Mouse (Mus musculus): ENCODE measurements around the gene Epb41l2.

Epb41l2 gene

DNA sequence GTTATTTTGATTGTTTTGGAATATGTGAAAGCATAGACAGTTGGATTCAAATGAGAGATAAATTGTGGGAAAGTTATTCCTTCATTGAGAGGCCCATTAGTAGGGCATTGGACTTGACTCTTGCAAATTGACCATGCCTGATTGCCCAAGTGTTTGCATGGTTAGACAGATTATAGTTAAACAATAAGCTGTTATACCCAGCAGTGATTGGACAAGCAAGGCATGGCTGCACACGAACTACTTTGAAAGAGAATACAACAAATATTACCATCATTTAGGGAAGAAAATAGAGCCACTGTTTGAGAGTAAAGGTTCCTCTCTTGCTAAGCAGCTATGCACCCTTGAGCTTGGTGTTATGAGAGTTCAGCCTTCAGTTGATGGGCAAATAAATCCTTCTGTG lies 43.3 kb downstream of the Epb41l2 start:
- no peak for DNase-seq

DNA sequence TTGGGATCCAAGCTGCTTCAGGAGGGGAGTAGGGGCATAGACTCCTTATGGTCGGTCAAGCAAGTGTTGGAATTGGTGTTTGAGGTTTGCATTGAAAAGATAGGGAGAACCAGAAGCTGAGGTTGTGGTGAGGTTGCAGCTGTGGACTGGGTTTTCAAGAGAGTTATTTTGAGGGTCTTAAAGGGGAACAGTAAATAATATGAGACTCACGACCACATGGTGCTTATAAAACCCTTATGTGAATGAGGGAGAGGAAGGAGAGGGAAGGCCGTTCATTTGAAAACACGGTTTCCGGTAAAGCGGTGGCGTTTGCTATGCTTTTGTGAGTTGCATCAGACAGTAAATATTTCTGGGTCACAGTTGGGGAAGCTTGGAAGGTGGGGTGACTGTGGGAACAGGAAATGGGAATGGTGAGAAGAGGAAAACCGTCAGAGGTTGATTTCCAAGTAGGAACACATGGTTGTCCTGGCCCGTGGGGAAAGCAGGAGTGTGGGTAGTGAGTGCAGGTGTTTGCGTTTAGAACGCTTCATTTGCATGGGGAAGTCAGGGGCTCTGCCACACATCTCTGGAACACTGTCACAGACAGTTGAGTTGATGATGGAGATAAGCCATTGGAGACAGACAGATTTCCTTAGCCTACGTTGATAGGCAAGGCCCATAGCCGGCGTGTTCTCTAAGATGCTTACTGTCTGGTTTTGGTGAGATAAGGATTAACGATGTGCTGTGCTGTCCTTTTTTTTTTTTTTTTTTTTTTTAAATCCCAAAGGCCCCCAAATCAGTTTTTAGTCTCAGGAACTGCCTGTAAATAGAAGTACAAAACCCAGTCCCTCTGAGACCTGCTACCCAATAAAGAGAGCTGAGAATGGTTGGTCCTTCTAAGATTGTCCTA lies 44.5 kb downstream of the Epb41l2 start:
- DNase-seq = no peak

DNA sequence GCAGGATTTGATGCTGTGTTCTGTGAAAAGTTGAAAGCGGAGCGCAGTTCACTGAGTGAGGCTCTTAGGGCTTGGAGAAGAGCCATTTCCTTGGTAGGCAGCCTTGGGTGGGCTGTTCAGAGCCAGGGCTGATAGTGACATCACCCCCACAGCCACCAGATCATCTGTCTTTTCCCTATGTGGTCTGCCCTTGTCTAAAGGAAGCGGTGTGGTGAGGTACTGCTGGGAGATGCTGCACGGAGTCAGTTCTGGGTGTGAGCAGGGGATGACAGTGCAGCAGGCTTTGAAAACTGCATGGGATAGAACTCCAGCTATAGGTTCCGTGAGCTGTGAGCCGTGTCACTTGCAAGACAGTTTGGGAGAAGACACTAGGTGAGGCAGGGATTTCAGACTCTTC lies 45.1 kb downstream of the Epb41l2 start:
- DNase-seq = no peak

DNA sequence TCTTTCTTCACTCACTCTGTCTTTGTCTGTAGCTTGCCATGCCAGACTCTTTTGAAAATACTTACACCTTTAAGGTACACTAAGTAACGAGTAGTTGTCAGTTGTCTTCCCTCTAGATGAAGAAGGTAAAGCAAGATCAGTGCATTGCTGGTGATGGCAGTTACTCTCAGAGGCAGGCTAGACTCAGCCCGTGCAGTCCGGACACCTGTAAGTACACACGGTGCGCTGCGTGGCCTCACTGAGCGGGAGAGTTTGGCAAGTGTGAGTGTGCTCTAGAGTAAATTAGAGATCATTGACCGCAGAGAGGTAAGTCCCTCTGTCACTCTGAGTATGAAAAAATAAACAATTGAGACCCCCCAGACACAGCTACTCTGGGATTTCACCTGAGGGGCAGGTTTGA lies 46.0 kb downstream of the Epb41l2 start:
- DNase-seq = no peak

DNA sequence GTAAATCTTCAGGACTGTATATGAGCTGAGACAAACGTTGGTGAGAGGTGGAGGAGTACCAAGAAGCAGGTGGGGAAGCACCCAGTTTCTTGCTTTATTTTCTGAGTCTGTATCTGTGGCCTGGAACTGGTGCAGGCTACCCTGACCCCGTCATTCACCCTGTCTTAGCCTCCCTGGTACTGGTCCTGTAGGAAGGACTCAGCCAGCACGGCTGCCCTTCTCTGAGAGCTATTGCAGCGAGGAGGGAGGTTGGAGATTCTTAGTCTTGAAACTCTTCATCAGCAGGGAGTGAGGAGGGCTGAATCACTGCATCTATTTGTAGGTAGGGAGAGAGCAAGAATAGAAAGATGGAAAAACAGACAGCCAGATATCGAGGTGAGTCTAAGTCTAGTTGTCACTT lies 47.1 kb downstream of the Epb41l2 start:
- DNase-seq = no peak

DNA sequence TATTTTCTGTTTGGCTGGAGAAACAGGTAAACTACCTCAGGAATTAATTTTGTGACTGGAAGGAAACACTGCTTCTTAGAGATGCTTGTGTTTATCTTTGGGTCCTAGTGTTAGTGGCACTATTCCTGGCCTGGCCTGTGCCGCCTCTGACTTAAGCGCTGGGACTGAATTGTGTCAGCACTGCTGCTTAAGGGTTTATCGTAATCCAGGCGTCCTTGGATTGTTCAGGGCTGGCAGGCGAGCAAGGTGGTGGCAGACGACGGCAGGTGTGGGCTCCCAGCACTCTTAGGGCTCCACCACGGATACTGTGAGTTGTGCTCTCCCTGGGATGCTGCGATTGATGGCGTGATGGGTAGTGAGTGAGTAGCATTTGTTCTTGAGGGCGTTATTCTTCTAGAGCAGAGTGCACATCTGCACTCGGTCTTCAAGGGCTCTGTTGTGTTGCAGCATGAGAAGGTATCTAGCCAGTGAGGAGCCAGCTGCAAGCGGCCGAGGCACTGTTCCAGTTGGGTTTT lies 48.6 kb downstream of the Epb41l2 start:
- no peak for DNase-seq

DNA sequence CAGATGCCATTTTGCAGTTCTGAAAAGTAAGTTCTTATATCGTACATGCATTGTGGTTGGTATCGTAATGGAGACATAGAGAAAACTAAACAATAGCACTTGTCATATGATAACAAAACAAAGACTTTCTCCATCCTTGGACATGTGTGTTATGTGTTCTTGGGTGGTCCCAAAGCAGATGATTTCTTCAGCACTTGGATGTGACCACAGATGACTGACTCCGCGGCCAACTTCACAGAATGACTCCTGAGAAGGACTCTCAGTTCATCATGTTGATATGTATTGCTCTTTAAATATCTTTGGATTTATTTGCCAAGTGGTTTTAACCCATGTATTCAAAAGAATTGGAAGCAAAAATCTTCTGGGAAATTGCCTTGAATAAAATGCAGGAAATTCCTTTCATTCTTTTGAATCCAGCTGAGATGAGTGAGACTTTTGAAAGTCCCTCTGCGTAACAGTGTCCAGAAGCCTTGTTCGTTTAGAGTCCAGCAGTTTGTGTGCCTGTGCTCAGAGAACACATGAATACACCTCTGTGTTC lies 52.3 kb downstream of the Epb41l2 start:
- DNase-seq = no peak

DNA sequence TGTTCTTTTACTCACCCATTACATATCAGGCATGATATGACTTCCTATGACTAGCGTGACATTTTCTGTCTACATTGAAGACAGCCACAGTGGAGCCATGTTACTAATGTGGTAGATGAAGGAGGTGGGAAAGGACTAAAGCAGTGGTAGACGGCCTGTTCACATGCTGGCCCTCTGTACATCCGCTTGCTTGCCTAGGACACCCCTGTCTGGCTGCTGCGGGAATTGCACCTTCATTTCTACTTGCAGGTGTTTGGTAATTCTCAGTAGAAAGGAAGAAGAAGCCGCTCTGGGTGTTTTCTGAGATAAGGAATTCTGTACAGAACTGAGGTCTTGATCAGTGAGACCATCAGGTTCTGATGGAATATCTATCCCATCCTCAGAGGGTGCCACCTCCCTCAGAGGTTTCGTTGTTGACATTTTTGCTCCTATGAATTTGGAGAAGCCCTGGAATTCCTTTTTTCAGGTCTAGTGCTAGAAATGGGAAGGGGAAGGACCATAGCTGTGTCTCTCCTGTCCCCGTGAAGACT lies 55.7 kb downstream of the Epb41l2 start:
- DNase-seq = no peak

DNA sequence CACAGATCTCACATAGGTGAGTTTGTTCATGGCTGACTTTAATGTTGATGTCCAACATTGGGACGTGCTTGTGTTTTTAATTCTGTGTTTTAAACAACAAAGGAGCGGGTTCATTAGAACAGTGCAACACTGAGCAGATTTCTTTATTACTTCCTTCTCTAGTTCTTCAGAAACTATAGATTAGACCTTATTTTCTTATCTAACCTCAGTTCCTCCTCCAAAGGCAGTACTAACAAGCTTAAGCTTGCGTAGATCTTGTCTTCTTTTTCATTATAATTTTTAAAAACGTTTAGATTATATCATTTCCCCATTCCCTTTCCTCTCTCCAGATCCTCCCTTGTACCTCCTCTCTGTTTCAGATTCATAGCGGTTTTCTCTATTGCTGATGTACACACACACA lies 57.1 kb downstream of the Epb41l2 start:
- DNase-seq = no peak

DNA sequence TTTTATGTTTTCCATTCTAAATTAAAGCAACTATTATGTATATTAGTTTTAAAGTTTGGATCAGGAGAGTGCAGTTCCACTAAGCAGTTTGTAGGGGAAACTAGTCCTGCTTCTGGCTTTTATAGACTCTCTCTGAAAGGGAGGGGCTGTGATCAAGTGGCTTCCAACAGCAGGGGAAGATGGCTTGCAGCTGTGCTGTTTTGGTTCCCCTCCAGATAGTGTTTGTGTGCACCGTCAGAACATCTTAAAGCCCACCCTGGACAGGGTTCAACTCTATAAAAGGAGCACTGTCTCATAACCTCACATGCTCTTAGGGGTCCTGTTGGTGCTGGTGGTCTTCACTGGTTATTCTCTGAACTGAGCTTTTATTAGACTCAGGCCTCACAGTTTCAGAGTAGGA lies 66.5 kb downstream of the Epb41l2 start:
- DNase-seq = no peak

DNA sequence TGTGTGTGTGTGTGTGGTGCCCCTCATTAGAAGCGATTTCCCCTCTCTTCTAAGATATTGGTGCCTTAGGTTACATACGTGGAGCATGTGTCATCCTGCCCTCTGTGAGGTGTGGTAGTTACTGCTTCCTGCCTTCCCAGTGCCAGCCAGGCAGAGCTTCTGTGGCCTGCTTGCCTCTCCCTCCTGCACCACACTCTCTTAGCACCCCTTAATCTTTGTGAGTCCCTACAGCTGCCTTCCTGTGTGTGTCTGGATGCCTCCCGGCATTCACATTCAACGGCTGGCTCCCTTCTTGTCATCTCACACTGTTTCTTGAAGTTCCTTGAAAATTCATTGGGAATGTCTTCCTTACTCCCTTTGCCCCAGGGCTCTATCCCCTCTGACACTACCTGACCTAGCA lies 67.2 kb downstream of the Epb41l2 start:
- no peak for DNase-seq

DNA sequence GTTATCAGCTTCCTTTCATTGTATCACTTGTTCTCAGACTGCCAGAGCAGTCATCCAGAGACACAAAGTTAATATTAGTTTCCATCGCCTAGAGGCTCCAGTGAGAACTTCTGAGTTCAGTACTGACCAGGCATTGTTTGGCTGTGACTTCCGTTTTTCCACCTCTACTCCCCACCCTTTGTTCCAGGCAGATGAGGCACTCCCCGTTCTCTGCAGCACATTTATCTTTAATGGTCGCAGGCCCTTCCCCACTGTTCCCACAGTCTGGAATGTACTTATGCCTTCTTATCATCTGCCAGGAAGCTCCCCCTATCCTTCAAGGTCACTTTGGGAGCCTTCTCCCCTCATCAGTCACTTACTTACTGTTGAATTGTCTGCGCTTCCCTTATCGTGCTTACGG lies 67.9 kb downstream of the Epb41l2 start:
- DNase-seq = no peak

DNA sequence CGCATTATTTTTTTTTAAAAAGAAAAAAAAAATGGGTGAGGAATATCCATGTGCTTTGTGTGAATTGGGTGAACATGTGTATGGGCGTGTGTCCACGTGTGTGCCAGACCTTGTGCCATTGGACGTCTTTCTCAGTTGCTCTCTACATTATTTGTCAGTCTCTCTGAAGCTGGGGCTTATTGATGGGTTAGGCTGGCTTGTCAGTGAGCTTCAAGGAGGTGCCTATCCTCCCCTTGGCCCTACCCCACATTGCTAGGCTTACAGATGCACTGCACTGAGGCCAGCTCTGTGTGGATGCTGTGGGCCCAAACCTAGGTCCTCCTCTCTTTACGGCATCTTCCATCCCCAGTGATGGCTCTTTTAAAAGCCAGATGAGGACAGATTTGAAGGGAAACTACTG lies 69.1 kb downstream of the Epb41l2 start:
- no peak for DNase-seq

DNA sequence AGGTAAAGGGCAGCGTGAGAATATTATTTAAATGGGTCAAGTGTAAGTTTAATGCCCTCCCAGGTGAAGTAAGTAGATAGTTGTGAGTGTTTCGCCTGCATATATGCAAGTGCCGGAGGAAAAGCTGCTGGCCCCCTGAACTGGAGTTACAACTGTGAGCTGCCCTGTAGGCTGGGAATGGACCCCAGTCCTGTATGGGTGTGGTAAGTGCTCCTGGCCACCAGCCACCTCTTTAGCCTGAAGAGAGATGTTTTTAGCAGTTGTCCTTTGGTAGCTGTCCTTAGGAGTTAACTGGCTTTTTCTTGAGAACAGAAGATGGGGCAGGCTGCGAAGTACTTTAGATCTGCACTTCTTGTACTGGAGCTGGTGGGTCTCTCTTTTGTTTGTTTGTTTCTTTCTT lies 69.7 kb downstream of the Epb41l2 start:
- DNase-seq = no peak

DNA sequence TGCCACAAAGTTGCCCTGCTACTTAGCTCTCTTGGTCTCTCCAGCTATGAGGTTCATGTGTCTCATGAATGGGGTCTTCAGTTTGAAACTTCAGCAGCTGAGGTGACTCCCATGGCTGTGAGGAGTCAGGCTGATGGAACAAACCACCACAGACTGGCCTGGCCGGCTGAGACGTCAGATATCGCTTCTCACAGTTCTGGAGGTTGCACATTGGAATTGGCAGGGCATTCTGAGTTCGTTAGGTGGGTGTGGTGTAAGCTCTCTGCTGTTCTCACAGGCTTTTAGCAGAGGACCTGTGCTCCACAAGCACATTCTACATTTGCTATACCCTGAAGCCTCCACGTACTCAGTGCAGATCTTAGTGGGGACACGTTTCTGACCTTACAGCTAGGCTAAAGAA lies 71.3 kb downstream of the Epb41l2 start:
- no peak for DNase-seq

DNA sequence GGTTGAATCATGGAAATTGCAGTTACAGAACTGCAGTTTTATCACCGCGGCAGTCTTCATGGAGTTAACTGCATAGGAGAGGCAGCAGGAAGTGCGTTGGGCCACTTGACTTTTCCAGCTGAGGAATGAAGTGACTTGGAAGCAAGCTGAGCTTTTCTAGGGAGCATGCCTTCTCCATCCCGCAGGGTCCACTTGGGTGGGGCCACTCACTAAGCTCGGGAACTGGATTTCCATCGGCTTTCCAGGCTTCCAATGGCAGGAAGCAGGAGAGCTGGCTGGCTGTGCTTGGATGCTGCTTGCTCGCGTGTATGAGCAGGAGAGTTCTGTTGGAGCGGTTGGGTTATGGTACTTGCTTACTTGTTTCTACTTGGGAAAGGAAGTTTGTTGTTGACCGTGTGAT lies 72.8 kb downstream of the Epb41l2 start:
- no peak for DNase-seq

DNA sequence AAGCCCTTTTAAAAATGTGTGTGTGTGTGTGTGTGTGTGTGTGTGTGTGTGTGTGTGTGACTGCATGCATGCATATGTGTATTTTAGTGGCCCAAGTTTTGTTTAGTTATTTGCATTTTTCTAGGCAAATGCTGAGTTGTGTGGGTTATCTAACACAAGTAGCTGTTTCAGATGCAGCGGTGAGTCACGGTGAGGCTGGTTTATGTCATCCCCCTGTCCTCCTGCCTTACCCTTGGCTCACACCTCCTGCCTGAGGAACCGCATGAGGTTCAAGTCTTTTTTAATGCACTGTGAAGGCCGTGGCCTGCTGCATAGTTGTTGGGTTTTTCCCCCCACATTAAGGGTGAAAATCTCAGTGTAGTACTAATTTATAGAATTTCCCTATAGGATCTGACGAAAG lies 73.3 kb downstream of the Epb41l2 start:
- DNase-seq = no peak

DNA sequence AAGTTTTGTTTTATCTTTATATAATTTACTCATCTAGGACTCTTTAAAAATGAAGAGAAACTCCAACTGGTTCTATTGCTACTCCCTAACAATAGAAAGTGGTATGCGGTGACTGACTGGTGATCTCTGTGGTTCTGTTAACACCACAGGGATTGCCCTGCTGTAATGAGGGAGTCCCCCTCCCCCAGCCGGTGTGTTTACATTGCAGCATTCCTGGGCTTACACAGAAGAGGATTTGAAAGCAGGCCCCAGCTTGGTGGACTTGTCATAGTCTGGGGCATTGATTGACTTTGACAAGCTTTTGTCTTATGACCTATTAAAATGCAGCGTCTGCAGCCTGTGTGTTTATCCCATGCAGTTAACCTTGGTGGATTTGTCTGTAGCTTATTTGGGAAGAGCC lies 73.9 kb downstream of the Epb41l2 start:
- DNase-seq = no peak

DNA sequence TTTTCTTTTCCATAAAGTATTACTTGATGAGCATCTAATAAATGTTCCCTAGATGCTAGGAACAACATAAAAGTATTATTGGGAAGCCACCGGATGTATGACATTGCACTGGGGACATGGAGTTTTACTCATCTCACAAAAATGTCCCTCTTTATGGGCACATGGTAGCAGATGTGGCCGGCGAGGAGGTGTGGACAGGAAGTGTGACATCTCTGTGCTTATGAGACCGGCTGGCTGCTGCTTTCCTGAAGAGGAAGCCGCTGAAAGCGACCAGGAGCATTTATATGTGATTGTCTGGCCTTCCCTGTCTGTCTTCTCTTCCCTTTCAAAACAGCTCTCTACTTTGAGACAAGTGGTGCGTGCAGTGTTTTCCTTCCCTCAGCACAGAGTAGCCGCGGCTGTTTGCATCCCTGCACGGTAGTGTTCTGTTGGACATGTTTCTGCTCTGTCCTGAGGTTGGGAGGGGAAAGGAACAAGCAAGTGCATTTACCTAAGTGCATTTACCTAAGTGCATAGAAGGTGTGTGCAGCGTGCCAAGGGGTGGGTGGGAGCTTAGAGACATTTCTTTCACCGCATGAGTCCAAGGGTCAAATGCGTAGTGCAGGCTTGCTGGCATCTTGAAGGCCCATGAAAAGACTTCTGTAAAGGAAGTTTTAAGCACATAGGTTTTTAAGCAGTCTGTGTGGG lies 74.9 kb downstream of the Epb41l2 start:
- DNase-seq = no peak

DNA sequence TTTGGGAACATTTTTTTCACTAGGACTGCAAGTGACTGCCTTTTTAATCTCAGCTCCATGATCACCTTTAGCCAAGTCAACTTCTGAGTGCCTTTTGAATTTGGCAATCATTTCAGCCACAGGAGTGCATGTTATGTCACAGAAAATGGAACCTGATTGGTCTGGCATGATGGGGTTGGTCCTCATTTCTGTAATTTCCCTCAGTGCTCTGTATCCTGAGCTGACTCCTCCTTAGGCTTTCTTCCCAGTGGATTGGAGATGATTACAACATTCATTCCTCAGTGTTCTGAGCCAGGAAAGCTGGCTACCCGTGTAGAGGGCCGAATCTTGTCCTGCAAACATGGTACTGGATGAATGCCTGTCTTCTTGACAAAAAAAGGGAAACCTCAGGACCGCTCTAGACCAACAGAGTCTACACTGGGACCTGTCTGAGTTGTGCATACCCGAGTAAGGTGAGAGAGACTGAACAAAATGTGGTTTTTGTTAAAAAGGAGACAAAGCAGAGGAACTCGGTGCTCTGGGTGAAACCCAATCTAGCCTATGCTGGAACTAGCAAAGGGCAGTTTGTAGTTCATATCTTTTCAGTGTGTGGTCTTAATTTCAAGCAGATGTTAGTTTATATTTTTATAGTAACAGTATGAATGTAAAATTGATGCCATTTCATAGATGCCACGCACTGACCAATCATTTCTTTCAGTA lies 77.3 kb downstream of the Epb41l2 start:
- no peak for DNase-seq

DNA sequence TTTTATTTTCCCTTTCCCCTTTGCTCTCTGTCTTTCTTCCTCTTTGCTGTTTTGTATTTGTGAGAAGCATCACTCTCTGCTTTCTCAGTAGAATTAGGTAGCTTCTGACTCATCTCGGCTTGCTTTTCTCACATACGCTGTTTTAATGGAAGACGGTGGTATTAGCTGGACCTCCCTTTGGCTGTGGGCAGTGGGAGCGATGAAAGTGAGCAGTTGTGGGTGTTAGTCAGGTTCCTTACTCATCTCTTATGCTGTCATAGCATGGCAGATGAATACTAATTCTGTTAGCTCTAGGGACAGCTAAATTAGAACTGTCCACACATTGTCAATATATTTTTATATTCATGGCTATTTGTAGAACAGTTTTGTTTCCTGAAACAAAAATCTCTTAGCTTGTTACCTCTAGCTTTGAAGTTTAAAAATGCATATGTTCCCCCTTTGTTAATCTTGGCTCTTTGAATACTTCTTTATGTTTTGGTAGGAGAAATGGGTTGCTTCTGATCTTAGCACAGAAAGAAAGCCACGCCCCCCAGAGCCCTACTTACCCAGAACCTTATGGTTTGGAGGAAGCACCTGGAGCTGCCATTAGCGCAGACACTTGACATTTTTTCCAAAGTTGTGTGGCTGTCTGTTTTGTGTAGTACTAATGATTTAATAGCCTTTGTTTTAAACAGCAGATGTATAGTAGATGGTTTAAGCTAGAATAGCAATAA lies 78.1 kb downstream of the Epb41l2 start:
- no peak for DNase-seq

DNA sequence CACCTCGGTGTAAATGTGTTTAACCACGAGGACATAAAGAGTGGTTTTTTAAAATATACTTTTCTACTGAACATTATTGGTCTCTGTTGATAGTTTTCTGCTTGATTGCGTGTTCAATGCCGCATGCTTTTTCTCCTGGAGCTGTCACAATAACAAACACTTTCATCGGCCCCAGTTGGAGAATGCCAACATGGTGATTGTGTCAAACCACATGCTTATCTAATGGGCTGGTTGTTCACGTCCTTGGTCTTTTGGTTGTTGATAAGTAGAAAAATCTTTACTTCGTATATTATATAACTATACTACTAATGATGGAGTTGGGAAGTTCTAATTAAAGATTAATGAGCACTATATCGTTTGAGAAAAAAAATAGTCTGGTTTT lies 78.7 kb downstream of the Epb41l2 start:
- DNase-seq = no peak

DNA sequence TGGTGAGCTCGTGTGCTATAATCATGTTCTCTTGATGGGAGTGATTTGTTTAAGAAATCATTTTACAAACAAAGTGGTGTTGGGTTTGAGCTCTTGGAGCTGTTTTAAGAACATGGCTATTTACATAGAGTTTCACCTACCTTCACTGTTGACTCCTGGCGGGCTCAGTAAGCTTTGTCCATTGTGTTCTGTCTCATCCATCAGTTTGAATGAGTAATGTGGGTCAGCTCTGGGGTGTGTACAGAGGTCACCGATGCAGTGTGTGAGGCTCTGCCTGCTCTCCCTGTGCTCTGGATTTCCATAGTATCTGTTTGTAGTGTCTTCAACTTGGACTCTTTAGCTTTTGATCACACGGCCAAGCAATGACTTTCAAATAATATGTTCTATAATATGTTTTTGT lies 79.6 kb downstream of the Epb41l2 start:
- DNase-seq = no peak

Data from right cerebral cortex, postnatal 4 days (tissue).